Mouse (Mus musculus): ENCODE results near the gene Sstr4.
A peak's percentile ranks its signal among the peaks of the same experiment; 100 is the strongest.

The Sstr4 gene

GRCm38 (mm10) chr2:148395131-148396051, at the start of gene Sstr4:
TSS of gene Sstr4 (plus strand) at chr2:148395344.
- DNase-seq: peak; percentile 54

- DNase-seq: peak; percentile 10
Measured at GRCm38 (mm10) chr2:148345373-148345772, 49.8 kb upstream of the Sstr4 start.

- DNase-seq: no peak
Measured at GRCm38 (mm10) chr2:148346976-148347375, 48.2 kb upstream of the Sstr4 start.

DNA sequence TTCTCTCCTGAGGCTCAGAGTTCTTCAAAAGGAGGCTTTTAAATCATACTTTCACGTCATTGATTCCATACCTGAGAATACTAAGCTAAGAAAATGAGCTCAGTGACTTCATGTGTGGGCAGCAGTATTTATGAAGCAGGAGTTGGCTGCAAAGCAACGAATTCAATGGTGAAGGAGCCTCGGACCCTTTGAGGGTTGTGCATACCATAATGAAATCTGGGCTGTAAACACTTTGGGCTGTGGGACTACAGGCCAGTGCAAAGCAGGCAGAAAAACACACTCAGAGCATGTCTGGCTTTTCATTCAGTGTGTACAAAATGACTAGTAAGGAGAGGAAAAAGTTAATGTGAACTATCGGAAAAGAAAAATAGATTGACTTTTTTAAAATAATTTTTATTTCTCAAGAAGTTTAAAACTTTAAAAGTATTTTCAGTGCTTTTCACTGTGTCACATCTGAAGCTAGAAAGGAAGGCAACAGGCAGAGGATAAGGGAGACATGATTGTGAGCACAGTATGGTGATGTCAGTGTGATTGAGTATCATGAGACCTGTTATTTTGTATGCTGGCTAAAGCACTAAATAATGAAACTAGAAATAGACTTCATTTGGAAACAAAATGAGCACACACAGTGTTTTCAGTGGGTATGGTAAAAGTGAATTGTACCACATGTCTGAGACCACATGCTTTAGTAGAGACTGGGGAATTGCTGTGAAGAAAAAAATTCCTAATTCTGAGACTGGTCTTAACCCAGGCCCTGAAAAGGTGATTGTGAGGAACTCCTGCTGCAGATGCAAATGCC, 45.4 kb upstream of the Sstr4 start:
- DNase-seq: no peak

DNA sequence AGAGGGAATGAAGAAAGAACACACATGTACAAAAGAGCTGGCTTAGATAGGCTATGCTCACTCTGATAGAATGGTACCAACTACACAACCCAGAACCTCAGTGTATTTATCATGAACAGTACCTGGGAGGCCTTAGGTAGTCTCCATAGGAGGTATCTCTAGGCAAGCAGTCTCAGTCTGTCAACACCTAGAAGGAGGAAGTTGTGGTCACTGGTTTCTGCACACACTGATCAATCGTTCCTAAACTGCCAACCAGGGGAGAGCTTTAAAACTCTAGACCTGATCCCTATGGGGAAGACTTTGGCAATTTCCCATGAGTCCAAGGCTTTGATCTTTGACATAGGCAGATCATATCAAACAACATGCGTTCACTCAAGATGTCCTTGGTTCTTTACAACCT, 44.7 kb upstream of the Sstr4 start:
- no peak for DNase-seq

- no peak for DNase-seq
Measured at GRCm38 (mm10) chr2:148352655-148353054, 42.5 kb upstream of the Sstr4 start.

DNA sequence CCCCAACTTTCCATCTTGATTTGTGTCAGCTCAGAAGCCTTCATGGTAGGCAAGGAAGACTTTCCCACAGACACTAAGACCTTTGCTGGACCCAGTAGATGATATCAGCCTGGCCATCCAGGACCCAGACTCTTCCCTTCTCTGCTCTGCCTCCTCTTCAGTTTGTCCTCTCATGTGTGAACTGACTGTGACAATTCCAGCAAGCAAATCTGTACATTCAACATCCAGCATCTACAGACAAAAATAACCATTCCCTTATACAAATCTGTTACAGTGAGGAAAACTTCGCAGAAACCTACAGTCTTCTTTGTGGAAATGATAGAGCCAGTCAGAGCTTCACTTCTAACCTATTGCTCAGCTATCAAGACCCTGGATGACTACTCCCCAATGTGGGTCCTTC, 38.0 kb upstream of the Sstr4 start:
- DNase-seq: no peak

GRCm38 (mm10) chr2:148364536-148364935, 30.6 kb upstream of the Sstr4 start:
- no peak for DNase-seq

DNA sequence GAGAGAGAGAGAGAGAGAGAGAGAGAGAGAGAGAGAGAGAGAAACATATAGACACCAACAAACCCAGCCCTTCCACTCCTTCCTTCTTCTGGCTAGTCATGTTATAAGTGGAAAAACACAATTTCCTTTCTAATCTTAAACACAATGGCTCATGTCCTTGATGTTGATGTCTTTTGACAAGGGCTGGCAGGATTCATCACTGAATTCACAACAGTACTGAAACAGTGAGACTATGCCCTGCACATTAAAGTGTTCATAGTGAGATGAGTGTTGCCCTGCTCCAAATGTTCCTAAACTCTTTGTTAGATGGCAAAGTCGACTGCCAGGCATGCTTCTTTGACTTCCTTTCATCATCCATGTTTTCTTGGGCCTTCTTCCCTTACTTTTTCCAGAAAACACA, 29.9 kb upstream of the Sstr4 start:
- no peak for DNase-seq

GRCm38 (mm10) chr2:148371743-148372630, 23.2 kb upstream of the Sstr4 start:
- peak; percentile 10 for DNase-seq

GRCm38 (mm10) chr2:148373602-148374071, 21.5 kb upstream of the Sstr4 start:
- no peak for DNase-seq

DNA sequence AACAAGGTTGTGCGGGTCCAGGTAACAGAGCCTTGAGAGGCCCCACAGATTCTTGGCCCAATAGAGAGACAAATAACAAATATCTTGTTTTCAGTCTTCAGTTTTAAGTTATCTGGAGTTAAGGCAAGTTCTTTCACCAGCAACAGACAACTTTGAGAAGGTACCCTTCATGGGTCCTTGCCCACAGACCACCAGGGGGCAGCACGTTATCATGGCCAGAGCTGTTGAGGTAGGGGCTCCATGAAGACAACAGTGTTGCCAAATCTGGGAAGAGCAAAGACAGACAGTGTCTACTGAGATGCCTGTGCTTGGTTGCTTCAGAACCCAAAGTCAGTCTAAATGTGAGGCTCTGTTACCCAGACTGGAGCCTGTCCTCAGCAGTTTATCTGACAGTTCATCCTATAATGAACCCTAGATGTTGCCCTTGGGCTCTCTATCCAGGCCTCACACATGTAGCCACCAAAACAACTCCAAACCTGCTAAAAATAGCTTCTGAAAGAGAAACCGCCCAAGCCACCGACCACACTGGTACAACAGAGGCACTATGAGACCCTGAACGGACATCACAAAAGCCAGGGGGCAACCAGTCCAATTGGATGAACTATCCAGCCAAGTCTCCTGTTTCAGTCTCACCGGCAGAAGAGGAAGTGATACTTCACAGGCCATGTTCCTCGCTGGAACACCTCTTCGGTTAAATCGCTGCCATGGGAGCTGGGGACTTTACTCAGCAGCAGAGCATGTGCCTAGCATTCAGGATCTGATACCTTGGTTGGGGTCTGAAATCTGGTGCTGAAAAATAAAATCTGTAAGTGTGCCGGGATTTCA, 19.6 kb upstream of the Sstr4 start:
- DNase-seq: peak; percentile 36

DNA sequence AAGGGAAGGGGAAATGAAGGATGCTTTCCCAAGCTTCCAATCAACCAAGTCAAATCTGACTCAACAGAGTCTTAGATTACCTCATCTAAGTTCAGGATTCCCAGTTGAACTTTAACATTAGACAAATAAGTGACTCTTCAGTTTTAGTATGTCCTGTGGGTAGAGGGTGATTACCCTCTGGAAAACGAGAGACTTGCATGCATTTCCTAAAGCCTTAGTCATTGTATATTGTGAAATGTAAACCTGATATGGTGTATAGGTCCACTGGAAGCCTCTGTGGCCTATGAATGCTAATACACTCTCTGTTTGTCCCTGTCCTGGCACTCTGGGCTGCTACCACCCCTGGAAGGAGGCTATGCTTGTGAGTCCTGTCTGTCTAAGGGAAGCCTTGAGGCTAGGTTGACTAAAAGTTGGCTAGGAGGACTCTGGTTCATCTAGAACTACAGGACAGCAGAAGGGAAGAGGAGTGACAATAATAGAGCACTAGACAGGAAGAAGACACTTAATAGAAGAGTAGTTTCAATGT, 16.3 kb upstream of the Sstr4 start:
- no peak for DNase-seq

DNA sequence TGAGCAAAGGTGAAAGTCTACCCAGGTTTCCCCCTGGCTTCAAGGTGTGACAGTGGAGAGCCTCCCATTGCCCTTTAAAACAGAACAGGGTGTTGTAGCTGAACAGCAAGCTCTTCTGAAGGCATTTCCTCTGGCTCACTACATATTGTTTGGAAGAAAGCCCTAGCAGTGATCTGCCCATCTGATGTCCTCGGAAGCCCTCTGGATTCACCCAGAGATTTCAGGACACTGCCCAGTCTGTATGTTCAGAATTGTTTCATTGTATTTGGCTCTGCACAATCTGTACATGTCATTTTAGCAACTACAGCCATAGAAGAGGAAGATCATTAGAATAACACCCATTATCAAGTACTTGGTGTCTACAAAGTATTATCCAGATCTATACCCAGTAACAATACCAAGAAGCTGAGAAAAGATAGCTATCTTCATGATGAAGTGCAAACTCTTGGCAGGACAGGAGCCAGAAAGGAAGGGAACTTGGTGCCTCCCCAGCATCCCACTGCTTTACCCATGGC, 15.2 kb upstream of the Sstr4 start:
- no peak for DNase-seq

DNA sequence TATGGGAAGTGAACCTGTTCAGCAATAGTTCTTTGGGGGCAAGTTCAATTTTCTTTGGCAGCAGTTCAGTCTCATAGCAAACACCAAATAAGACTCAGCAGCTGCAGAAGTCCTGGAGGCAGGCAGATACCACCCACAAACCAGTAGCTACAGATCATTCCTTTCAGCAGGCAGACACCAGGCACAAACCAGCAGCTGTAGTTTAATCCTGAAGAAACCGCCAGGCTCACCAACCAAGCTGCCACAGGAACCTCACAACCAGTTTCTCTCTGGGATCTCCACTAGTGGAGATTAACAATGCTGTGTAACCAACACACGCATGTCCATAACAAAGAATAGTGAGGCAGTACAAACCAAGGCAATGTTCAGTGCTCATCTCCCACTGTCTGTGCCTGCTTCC, 14.1 kb upstream of the Sstr4 start:
- DNase-seq: no peak

GRCm38 (mm10) chr2:148386476-148386875, 8.7 kb upstream of the Sstr4 start:
- DNase-seq: no peak

GRCm38 (mm10) chr2:148386927-148387326, 8.2 kb upstream of the Sstr4 start:
- DNase-seq: no peak

DNA sequence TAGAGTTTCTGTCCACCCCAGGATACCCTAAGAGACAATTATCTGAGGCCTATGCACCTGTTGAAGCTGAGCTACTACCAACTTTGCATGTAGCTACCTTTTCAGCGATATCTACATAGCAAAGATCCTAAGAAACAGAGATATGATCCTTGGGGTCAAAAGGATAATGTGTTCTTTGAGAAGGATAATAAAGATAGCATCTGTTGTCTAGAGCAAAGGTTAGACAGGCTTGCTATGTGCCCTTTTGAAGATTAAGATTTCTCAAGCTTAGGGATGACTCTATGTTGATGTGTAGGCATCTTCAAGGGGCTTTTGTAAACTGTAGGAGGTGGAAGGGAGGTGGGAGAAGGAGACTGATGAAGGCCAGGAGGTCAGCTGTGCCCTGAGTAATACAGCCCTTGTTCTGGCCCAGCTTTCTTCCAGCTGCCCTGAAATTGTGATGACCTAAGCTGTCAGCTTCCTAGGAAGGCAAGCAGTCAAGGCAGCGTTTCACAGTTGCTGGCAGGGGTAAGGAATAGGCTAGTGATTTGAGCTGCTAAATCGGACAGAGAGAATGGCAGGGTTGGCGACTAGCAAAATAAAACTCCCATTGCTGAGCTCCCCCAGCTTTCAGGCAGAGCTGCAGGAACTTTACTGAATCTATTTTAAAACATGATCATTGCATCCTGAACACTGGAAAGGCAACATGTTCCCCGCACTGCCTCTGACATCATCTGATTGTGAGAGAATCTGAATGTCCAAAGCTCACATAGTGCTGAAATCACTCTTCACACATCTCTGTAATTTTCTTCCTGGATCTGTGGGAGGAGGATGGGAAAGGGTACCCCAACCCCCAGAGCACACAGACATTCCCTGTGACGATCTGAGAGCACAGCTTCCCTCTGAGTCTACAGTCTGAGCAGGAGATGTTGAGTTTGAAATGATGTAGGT, 7.2 kb upstream of the Sstr4 start:
- DNase-seq: no peak

DNA sequence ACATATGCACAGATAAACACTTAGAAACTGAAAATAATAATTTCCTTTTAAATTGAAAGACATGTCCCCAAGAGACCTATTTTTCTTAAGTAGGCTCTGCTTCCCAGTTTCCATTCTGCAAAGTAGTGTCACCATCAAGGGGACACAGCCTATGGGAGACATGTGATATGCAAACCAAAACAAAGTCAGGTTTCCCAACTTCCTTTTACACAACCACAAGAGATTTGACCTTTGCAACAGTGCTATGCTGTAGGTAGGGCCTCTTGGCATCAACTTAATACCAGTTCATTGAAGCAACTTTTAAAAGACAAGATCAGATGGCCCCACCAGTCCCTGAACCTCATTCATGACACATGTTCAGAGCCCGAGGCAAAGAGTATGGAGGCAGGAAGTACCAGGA, 2.0 kb upstream of the Sstr4 start:
- no peak for DNase-seq

DNA sequence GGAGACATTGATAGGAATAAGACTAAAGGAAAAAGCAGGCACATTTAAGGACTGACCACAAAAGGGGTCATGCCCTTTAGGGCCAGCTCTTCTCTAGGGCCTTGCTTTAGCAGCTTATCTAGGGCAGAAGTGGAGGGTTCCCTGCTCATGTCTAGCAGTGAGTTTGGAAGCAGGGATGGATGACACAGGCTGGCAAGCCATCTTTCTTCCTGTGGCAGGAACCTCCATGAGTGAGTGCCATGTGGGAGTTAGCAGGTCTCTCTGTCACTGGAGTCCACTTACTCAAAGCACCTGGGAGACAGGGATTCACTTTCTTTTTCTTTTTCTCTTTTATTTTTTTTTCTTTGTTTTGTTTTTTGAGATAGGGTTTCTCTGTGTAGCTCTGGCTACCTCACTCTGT, 1.3 kb upstream of the Sstr4 start:
- no peak for DNase-seq

Data from kidney, postnatal 14 days (tissue).